Mouse (Mus musculus) thymus, adult 2 months (tissue): Measurements from ENCODE around the gene Stk33. TPM values are rescaled to one million over a fixed set of nuclear protein-coding genes. Genes with fewer than 3 reads are reported as not detected.

Source experiments
- DNase-seq: peaks from one replicate; pipeline ENCODE4 v3.0.0; 2021
- H3K27ac ChIP-seq: fragments of 200-500 bp; 2 replicates; pipeline ENCODE4 v1.5.1; 2012; ENCODE audit warnings: low read length, control low read depth; ENCODE audit not compliant: control insufficient read depth, insufficient read depth
- H3K27me3 ChIP-seq: fragments of 200-500 bp; 2 replicates; pipeline ENCODE4 v1.6.1; 2012; ENCODE audit warnings: mild to moderate bottlenecking, low read length, moderate library complexity, mixed read lengths; ENCODE audit not compliant: control insufficient read depth, insufficient read depth
- H3K36me3 ChIP-seq: fragments of 200-500 bp; 2 replicates; pipeline ENCODE4 v1.6.1; 2012; ENCODE audit warnings: mild to moderate bottlenecking, low read length, moderate library complexity; ENCODE audit not compliant: control insufficient read depth, insufficient read depth
- H3K4me1 ChIP-seq: fragments of 200-500 bp; replicated peaks from 2 replicates; pipeline ENCODE4 v1.6.1; 2012; ENCODE audit warnings: low read length; ENCODE audit not compliant: control insufficient read depth, insufficient read depth
- H3K4me3 ChIP-seq: fragments of 200-500 bp; 2 replicates; pipeline ENCODE4 v1.5.1; 2012; ENCODE audit warnings: mild to moderate bottlenecking, low read length, control low read depth, moderate library complexity; ENCODE audit not compliant: control insufficient read depth, insufficient read depth
- CTCF ChIP-seq: fragments of 200-500 bp; IDR thresholded peaks from 2 replicates; pipeline ENCODE4 v1.5.1; 2012; ENCODE audit warnings: mild to moderate bottlenecking, control low read depth, low read length, moderate library complexity, borderline replicate concordance; ENCODE audit not compliant: control insufficient read depth, poor library complexity, insufficient read depth; ENCODE audit errors: extremely low read depth
- POLR2A ChIP-seq: fragments of 200-500 bp; IDR thresholded peaks from 2 replicates; pipeline ENCODE4 v1.6.1; 2012; ENCODE audit warnings: mild to moderate bottlenecking, low read length, control low read depth, moderate library complexity; ENCODE audit not compliant: control insufficient read depth, poor library complexity, insufficient read depth; ENCODE audit errors: extremely low read depth
- WGBS: fragments of 180-500 bp; shearing (Covaris S2); methylation state at CpG from one replicate; pipeline ENCODE4 v1.1.7; 2018; 5-methylcytosine and 5-hydroxymethylcytosine counted together
- polyA plus RNA-seq: library from polyadenylated mRNA; depleted of rRNA; stranded (reverse); fragments of >200 nt; gene quantifications from 2 replicates; pipeline ENCODE4 v1.2.3, GENCODE M21; 2012

The Stk33 gene
- polyA plus RNA-seq, 1 experiment, result 0.73 TPM

DNA sequence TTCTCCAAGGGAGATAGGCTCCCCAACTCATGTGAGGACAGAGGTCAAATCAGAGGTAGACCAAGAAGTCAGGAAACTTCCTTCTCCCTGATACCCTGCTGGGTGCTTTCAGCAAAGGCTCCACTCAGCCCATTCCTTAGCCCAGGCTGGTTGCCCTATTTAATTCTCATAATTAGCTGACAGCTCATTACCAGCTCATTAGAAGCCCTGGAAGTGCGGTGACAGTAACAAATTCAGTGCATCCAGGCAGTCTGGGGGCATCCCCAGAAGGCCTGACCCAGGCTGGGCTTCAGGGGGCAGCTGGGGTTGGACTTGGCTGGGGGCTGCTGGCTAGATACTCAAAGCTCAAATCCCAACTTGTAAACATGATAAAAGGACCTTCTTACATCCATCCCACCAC lies 172.7 kb downstream of the Stk33 start:
- WGBS, result 90% methylated on average over 1 of the region's 1 CpGs
- Histone ChIP-seq H3K4me1 (peaks cover 19% of the 10 kb centered on the region), H3K27me3 (no peaks in the 10 kb centered on the region), H3K27ac (no peak overlapping the region), H3K4me3 (no peak overlapping the region), H3K36me3 (no peaks in the 10 kb centered on the region)
- no peak for DNase-seq
- TF ChIP-seq POLR2A (no peak), CTCF (no peak)

- no peak overlapping the region for H3K27ac ChIP-seq
- H3K27me3 ChIP-seq, result no peaks in the 10 kb centered on the region
- peak; percentile 59 for DNase-seq
- H3K36me3 ChIP-seq, result no peaks in the 10 kb centered on the region
- 9% methylated on average over 5 of the region's 5 CpGs for WGBS
- TF ChIP-seq CTCF, result no peak
- TF ChIP-seq POLR2A, result no peak
- peaks cover 19% of the 10 kb centered on the region for H3K4me1 ChIP-seq
- no peak overlapping the region for H3K4me3 ChIP-seq
Observed at GRCm38 (mm10) chr7:109265606-109266005, 173.3 kb downstream of the Stk33 start.

GRCm38 (mm10) chr7:109255506-109256352 lies 183.2 kb downstream of the Stk33 start:
- peak; percentile 71 for DNase-seq
- WGBS, result 49% methylated on average over 28 of the region's 28 CpGs
- Histone ChIP-seq H3K4me3 (no peak overlapping the region), H3K27me3 (no peaks in the 10 kb centered on the region), H3K27ac (no peak overlapping the region), H3K36me3 (no peaks in the 10 kb centered on the region), H3K4me1 (no peaks in the 10 kb centered on the region)
- TF ChIP-seq POLR2A (no peak), CTCF (peak; percentile 60; the same call in 1 of the 2 replicates)

GRCm38 (mm10) chr7:109251418-109251817 lies 187.5 kb downstream of the Stk33 start:
- Histone ChIP-seq H3K27me3 (no peaks in the 10 kb centered on the region), H3K27ac (no peak overlapping the region), H3K4me1 (no peaks in the 10 kb centered on the region), H3K4me3 (no peak overlapping the region), H3K36me3 (no peaks in the 10 kb centered on the region)
- 100% methylated on average over 3 of the region's 3 CpGs for WGBS
- DNase-seq, result no peak
- TF ChIP-seq CTCF (no peak), POLR2A (no peak)

GRCm38 (mm10) chr7:109244776-109245175 lies 194.1 kb downstream of the Stk33 start:
- Histone ChIP-seq H3K4me3 (no peak overlapping the region), H3K36me3 (no peaks in the 10 kb centered on the region), H3K27me3 (no peaks in the 10 kb centered on the region), H3K4me1 (no peaks in the 10 kb centered on the region), H3K27ac (no peak overlapping the region)
- DNase-seq, result no peak
- WGBS, result 34% methylated on average over 10 of the region's 10 CpGs
- no peak for TF ChIP-seq POLR2A
- TF ChIP-seq CTCF, result no peak

DNA sequence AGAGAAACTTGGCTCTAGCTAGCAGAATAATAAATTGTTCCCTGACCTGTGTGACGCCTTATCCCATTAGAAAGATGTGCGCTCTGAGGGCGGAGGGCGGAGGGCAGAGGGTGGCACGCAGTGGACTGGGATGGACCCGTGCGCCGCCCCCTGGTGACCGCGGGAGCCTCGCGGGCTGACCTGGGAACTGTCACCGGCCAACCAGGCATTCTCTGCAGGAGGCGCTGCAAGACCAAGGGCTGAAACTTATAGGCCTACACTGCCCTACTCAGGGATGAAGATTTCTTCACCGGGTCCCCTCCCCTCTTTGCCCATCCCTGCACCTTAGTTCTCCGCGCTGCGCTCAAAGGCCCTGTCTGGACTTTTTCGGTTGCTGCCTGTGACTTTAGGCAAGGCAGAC lies 197.6 kb downstream of the Stk33 start:
- TF ChIP-seq CTCF (no peak), POLR2A (no peak)
- 59% methylated on average over 19 of the region's 19 CpGs for WGBS
- Histone ChIP-seq H3K4me1 (no peaks in the 10 kb centered on the region), H3K27ac (no peak overlapping the region), H3K4me3 (no peak overlapping the region), H3K36me3 (no peaks in the 10 kb centered on the region), H3K27me3 (no peaks in the 10 kb centered on the region)
- DNase-seq, result no peak
